Mouse (Mus musculus) embryo, embryonic 11 days (tissue): ENCODE data around the gene Abcf2.

Source experiments
- DNase-seq: peaks from one replicate; pipeline ENCODE4 v3.0.0-alpha.2; 2015

Gene Abcf2

DNA sequence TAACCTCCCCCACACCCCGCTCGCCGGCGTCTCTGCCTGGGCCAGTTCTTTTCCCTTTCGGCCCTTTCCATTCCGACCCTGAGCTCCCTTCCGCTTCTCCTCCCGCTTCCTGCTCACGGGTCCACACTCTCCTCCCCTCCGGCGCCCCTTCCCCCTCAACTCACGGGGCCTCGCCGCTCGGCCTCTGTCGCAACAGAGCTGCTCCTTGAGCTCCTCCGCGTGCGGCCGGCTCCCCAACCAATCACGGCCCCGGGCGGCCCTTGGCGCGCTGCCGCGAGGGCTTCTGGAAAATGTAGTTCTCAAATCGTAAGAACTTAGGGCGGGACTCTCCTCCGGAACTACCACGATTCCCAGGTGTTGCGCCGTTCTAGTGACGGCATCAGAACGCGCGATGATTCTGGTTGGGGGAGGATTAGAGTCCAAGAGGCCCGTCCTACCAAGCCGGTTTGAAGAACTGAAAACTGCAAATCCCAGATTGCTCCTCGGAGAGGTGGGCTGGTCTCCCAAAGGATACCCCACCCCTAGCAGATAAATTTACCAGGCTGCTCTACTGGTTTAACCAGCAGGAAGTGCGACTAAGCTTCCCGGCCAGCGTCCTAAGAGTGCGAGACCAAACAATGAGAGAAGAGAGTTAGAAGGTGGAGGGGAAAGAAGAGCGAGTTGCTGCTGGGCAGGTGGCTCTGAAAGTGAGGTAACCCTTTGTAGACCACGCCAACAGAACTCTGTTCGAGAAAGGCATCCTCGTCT is at the start of gene Abcf2:
TSS of gene Abcf2 (minus strand) at position 285 of the 747 bp plus-strand sequence.
- peak; percentile 100 for DNase-seq

GRCm38 (mm10) chr5:24624822-24625120 is 47.5 kb upstream of the Abcf2 start:
- DNase-seq = no peak

DNA sequence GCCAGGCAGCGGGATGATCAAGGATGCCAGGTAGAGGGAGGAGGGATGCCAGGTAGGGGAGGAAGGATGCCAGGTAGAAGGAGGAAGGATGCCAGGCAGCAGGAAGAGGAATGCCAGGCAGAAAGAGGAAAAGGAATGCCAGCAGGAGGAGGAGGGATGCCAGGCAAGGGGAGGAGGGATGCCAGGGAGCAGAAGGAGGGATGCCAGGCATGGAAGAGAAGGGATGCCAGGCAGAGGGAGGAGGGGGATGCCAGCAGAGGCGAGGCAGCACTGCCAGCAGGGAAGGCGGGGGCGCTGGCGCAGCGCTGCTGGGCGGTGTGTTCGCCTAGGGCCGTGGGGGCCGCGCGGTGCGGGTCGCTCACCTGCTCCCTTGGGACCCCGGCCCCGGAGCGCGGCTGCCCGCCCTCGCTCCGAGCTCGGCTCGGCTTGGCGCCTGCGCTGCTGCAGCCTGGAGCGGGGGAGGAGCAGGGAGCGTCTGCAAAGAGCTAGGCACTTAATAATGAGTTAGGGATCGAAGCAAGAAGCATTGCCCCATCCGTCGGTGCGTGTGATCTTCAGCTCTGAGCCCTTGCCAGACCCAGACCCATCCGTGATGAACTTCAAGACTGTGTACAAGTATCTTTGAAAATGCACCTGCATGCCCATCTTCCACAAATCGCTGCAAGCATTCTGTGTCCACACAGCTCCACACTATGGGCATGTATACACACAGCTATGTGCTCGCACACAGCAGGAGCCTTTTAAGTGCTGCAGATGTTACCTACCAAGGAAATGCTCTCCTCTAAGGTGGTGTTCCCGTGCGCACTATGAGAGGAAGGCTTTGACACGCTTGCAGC is 46.9 kb upstream of the Abcf2 start, which contains the start of gene Smarcd3:
TSS of gene Smarcd3 (minus strand) at position 426 of the 836 bp plus-strand sequence.
- peak; percentile 87 for DNase-seq

- DNase-seq = no peak
Observed at GRCm38 (mm10) chr5:24623041-24623985, 46.0 kb upstream of the Abcf2 start.

- DNase-seq = no peak
Observed at GRCm38 (mm10) chr5:24622386-24623040, 45.2 kb upstream of the Abcf2 start.

GRCm38 (mm10) chr5:24620626-24621025 is 43.4 kb upstream of the Abcf2 start:
- DNase-seq = no peak

- DNase-seq = no peak
Observed at GRCm38 (mm10) chr5:24620116-24620515, 42.8 kb upstream of the Abcf2 start.

- DNase-seq = no peak
Observed at GRCm38 (mm10) chr5:24618921-24619320, 41.7 kb upstream of the Abcf2 start.

GRCm38 (mm10) chr5:24615097-24615496 is 37.8 kb upstream of the Abcf2 start:
- DNase-seq = no peak

DNA sequence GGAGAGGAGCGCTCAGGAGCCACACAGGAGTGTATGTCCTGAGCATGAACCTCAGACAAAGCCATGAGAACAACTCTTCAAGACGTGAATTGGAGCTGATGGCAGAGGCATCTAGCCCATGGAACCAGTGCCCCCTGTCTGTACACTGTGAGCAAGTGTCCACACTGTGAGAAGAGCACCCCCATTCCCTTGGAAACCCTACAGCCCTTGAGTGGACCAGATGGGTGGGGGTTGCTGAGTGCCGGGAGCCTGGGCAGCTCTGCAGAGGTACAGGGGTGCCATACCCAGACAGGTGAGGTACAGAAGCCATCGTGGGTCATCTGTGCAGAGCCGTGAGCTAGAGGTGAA is 35.0 kb upstream of the Abcf2 start:
- no peak for DNase-seq

GRCm38 (mm10) chr5:24611366-24612301 is 34.4 kb upstream of the Abcf2 start:
- DNase-seq = no peak

- DNase-seq = no peak
Observed at GRCm38 (mm10) chr5:24609388-24609787, 32.1 kb upstream of the Abcf2 start.

DNA sequence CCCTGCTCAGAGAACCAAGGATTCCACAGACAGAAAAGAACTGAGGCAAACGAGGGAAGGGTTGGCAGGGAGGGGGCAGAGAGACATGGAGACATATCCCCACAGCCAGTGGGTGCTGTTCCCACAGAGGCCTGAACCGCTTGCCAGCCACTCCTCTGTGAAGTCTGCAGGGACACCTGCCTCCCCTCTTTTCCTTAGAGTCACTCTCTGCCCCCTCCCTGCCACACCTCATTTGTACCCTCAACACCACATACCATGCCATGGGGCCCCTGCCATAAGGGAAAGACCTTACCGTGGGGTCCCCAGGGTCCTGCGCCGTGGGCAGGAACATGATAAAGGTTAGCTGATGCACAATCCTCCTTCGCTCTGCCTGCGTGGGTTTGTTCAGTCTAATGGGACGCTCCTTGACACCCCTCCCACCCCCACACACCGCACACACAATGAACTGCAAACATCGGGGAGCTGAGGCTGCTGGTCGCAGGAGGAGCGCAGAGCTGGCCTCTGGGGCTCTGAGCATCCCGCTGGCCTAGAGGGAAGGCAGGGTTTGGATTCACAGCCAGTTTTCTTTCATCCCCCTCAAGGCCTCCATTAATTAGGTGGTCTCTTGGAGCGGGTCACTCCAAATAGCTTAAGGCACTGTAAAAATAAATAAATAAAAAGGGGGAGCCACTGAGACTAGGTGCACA is 28.9 kb upstream of the Abcf2 start:
- no peak for DNase-seq

- DNase-seq = peak; percentile 71
Observed at GRCm38 (mm10) chr5:24605321-24605979, 28.2 kb upstream of the Abcf2 start.

DNA sequence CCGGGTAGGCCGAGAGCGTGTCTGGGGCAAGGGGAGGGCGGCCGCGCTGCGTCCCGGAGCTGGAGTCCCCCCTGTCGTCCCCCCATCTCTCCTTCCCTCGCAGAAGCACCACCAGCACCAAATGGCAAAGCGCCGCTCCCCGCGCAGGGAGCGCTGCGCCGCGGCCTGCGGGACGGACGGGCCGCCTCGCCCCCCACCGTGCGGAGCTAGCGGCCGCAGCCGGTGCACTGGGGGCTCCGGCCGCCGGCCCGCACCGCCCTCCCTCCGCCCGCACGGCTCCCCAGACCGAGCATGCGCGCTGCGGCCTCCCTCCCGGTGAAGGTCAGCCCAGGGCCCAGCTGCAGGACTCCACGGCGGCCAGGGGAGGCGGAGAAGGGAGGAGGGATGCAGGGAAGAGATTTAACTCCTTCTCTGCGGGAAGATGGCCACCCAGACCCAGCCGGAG is 27.4 kb upstream of the Abcf2 start:
- DNase-seq = peak; percentile 93

DNA sequence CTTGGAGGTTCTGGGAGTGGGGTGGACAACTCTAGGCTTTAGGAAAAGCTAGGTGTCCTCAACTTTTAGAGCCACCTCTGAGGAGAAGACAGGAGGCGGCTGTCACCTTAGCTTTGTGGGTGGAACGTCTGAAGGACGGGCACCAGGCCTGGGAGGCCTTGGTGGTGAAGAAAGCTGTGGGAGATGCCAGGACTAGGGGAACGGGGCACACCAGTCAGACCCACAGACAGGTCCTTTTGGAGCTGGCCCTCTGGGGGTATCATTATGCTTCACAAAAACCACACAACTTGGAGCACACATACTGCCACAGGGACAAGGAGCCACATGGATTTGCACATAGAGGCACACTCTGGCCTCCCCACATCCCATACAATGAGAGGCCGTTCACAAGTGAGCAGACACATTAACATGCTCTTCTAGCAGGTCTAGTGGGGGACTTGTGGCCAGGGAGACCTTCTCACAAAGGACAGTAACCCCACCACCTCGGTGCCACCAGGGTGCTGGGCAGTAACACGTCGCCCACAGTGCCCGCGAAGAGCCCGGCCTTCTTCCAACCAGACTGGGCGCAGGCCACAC is 26.9 kb upstream of the Abcf2 start:
- no peak for DNase-seq

DNA sequence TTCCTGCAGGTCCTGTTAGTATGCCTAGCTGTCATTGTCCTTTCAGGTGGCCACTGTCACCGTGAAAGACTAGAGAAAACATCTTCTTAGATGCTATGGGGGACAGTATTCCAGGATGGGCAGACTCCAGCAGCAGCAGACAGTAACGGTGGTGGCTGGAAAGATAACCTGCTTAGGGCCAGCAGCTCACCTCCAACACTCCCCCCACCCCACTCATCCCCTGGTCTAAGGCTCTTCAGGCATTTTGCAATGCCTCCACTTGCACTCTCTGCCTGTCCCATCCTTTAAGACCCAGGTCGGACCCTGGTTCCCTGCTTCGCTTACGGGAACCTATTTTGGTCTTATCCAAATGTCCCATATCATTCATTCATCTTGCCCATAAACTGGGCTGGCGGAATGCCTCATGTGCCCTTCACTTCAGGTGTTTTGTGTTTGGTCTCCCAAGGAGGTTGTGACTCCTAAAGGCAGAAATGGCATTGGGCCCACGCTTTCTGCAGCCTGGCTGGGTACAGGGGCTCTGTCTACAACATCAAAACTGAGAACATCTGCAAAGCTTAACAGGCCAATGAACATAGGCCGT is 26.3 kb upstream of the Abcf2 start:
- no peak for DNase-seq

DNA sequence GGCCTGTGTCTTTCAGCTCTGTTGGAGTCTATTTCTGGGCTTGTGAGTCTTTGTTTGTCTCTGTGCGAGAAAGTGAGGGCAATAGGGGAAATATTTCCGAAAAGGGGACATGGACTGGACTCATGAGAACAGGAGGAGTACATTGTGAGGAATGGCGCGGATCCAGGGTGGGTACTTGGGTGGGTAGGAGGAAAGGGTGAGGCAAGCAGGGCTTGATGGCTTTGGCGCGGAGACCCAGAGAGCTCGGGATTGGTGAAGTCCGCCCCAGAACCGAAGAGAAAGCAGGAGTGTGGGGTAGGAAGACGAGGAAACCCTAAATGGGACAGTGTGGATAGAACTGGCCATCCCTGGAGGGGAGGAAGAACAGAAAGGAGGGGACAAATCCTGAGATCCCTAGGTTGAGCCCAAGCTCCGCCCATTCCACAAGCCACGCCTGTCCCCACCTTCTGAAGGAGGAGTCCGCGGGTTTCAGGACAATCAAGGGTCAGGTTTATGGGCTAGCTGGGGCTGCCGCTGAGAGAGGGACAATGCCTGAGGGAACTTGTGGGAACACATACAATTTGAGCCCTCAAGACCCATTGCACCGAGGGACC is 25.6 kb upstream of the Abcf2 start:
- DNase-seq = peak; percentile 92
